Mouse (Mus musculus): Measurements from ENCODE around the gene Platr17.
A peak's percentile ranks its signal among the peaks of the same experiment; 100 is the strongest.
"Not testable (repeated sequence)": the region's sequence is repeated elsewhere in the genome, so short reads cannot be mapped to it uniquely, and the experiment has no call there.

Gene Platr17

GRCm38 (mm10) chr17:33903911-33904651, 854 bp upstream of the Platr17 start:
- DNase-seq = not testable (repeated sequence)

GRCm38 (mm10) chr17:33908331-33909076, 3.6 kb downstream of the Platr17 start:
- peak; percentile 47 to 62 for DNase-seq

- peak; percentile 98 to 99 for DNase-seq
Measured at GRCm38 (mm10) chr17:33909077-33909868, 4.3 kb downstream of the Platr17 start, which contains the start of gene Daxx. Gene Daxx, plus strand, starts transcription at chr17:33909414.

GRCm38 (mm10) chr17:33909869-33910250, 4.9 kb downstream of the Platr17 start:
- DNase-seq = peak; percentile 57 to 59

- DNase-seq = peak in 1 of 2 experiments; percentile 34
Measured at GRCm38 (mm10) chr17:33910346-33911051, 5.6 kb downstream of the Platr17 start.

- DNase-seq = no peak
Measured at GRCm38 (mm10) chr17:33911052-33911812, 6.3 kb downstream of the Platr17 start.

GRCm38 (mm10) chr17:33911813-33912414, 7.0 kb downstream of the Platr17 start:
- DNase-seq = peak in 1 of 2 experiments; percentile 22

- DNase-seq = no peak
Measured at GRCm38 (mm10) chr17:33913264-33913663, 8.3 kb downstream of the Platr17 start.

- no peak for DNase-seq
Measured at GRCm38 (mm10) chr17:33913905-33914304, 9.0 kb downstream of the Platr17 start.

GRCm38 (mm10) chr17:33914969-33915391, 10.0 kb downstream of the Platr17 start:
- DNase-seq = peak in 1 of 2 experiments; percentile 28

GRCm38 (mm10) chr17:33915671-33916250, 10.8 kb downstream of the Platr17 start, which contains the start of the genes Tapbp and Zbtb22:
Gene Tapbp, plus strand, starts transcription at chr17:33915899.
Gene Zbtb22, plus strand, starts transcription at chr17:33915904.
- peak; percentile 93 to 95 for DNase-seq

- DNase-seq = peak in 1 of 2 experiments; percentile 82
Measured at GRCm38 (mm10) chr17:33916294-33916693, 11.4 kb downstream of the Platr17 start.

- peak in 1 of 2 experiments; percentile 40 for DNase-seq
Measured at GRCm38 (mm10) chr17:33916847-33917655, 12.1 kb downstream of the Platr17 start.

GRCm38 (mm10) chr17:33917656-33918292, 12.8 kb downstream of the Platr17 start:
- DNase-seq = peak in 1 of 2 experiments; percentile 29

- DNase-seq = peak in 1 of 2 experiments; percentile 51
Measured at GRCm38 (mm10) chr17:33918293-33919203, 13.6 kb downstream of the Platr17 start.

- DNase-seq = peak; percentile 75 to 82
Measured at GRCm38 (mm10) chr17:33919351-33920281, 14.7 kb downstream of the Platr17 start.
